11 mouse cellular contexts compared by ENCODE assay signal in the genomic region with DNA sequence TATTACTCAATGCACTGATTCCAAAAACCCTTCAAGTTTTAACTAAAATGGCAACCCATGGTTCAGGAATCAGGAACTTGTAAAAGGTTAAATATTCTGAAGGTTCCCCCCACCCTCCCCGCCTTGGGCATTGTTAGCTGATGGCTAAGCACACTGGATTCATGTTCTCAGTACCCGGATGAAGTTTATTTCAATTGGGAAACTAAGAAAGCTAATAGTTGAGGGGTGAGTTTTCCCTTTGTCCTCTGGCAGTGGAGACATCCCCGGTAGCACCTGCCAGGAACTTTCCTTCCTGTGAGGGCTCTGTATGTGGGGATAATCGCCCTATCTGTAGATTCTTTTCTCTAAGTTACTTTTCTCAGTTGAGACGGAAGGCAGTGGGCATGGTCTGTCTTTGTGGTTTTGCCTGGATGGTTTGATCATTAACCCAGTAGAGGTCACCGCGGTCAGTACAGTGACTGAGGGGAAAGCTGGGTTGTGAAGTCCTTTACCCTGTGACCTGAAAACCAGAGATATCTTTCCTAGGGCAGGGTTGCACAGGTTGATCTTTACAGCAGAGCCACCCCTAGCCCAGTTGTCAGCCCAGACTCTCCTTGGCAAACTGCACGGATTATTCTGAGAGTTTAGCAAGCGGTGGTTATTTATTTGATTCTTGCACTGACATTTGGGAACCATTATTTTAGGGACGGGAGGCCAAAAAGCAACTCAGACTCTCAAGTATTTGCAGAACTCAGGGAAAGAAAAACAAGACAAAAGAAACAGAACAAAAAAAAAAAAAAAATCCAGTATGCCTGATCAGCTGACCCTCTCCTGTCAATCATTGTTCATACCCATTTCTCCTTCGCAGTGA. TPM values are rescaled to one million over a fixed set of nuclear protein-coding genes. Genes with fewer than 3 reads are reported as not detected.
A peak's percentile ranks its signal among the peaks of the same experiment; 100 is the strongest.
DNase-seq lines count a peak whose midpoint lies in the region; ATAC-seq and TF ChIP-seq lines count a peak whose summit lies in the region.
"Had no signal": no experiment of that assay in that cellular context is flagged by ENCODE, and none has a peak within 500 bp of the region (broad histone marks: within the 10 kb centered on the region; RNA-seq: fewer than 3 reads in every experiment).

No protein-coding gene starts in this region.

- no peak overlapping the region for H3K4me3 ChIP-seq in liver, embryonic 14.5 days (ENCODE audit: insufficient read depth in 1 of 2, low read depth in 2 of 2, low read length in 2 of 2)

- DNase-seq in embryo, embryonic 10 days (ENCODE audit: low spot score): peak; percentile 30
- no peak for DNase-seq in embryo, embryonic 10.5 days (ENCODE audit: low spot score)
- DNase-seq in NIH3T3 (ENCODE audit: low read depth): peak; percentile 85
- DNase-seq in kidney, adult 11 months: peak; percentile 79
- DNase-seq in liver, embryonic 14.5 days (ENCODE audit: low read depth in 3 of 3, low spot score in 3 of 3): no peak
- DNase-seq in urinary bladder, postnatal 4 days (ENCODE audit: low spot score in 2 of 2): no peak
- DNase-seq in gastrocnemius, postnatal 4 days (ENCODE audit: low spot score in 2 of 2): no peak
- DNase-seq: cerebellum, postnatal 36 days; layer of hippocampus, postnatal 36 days; right cerebral cortex, postnatal 25 days had no signal

- H3K36me3 ChIP-seq in liver, embryonic 14.5 days (replicated peaks; ENCODE audit: control insufficient read depth, insufficient read depth, low read depth): no peaks in the 10 kb centered on the region

- H3K27me3 ChIP-seq in liver, embryonic 14.5 days (ENCODE audit: control insufficient read depth, insufficient read depth, low read length): no peaks in the 10 kb centered on the region

- peak overlapping the region; percentile 10 for H3K27ac ChIP-seq in liver, embryonic 14.5 days

- peaks cover 12 to 41% of the 10 kb centered on the region in 2 experiments for H3K4me1 ChIP-seq in liver, embryonic 14.5 days (replicated peaks; ENCODE audit: control insufficient read depth in 2 of 2, insufficient read depth in 2 of 2, low read length in 1 of 2)

- no peak for TF ChIP-seq CTCF in liver, embryonic 14.5 days (IDR thresholded peaks at IDR 0.05; ENCODE audit: low read depth)

- peak overlapping the region; percentile 23 for H3K4me2 ChIP-seq in liver, embryonic 14.5 days (ENCODE audit: low read depth)

- ATAC-seq in liver, embryonic 14.5 days (ENCODE audit: insufficient read depth): peak; percentile 56
- ATAC-seq in inflammation-experienced regulatory T-cells, adult 6 months: no peak

- H3K9me3 ChIP-seq in liver, embryonic 14.5 days (ENCODE audit: control insufficient read depth, low read length): no peaks in the 10 kb centered on the region

- WGBS in liver, embryonic 14.5 days (ENCODE audit: insufficient replicate concordance): 8% methylated on average over 11 of the region's 11 CpGs

- H3K9ac ChIP-seq in liver, embryonic 14.5 days (replicated peaks): no peak overlapping the region

- no peak for TF ChIP-seq EP300 in liver, embryonic 14.5 days (IDR thresholded peaks at IDR 0.05; ENCODE audit: low read depth)

RNA-seq across cellular contexts. Expression of gene Ano6, which starts 47.8 kb away (rescaled TPM):
- polyA plus RNA-seq in liver, embryonic 14.5 days (2012; rRNA removed): 3.7 and 4.7 TPM in 2 replicates
- polyA plus RNA-seq in liver, embryonic 14.5 days (2014; fragmentation: Nextera tagmentation; extraction: Ambion mirVana): 6.3 and 9.0 TPM in 2 replicates
- 10 to 100 TPM; 37.0 to 46.4 (median 44.4) TPM for polyA plus RNA-seq in inflammation-experienced regulatory T-cells, adult 6 months (2017; shearing (Covaris generic))
- total RNA-seq in gastrocnemius, postnatal 4 days (2021): 10 to 100 TPM; 87.9 to 88.7 TPM

Comparison
In these comparisons a context has a peak if more than half of its experiments do, and no peak if none do; other contexts are left out.
1. DNase-seq: peak in embryo, embryonic 10 days (single experiment), NIH3T3 (single experiment) and kidney, adult 11 months (single experiment); none in embryo, embryonic 10.5 days (single experiment), liver, embryonic 14.5 days (0 of 3), urinary bladder, postnatal 4 days (0 of 2) and gastrocnemius, postnatal 4 days (0 of 2).